Mouse (Mus musculus) CH12.LX (cell line): Measurements from ENCODE around the gene Stx4a. TPM values are rescaled to one million over a fixed set of nuclear protein-coding genes. Genes with fewer than 3 reads are reported as not detected.
A peak's percentile ranks its signal among the peaks of the same experiment; 100 is the strongest.

Source experiments
- DNase-seq: peaks from one replicate; pipeline ENCODE4 v3.0.0-alpha.2; 2013; ENCODE audit errors: extremely low read depth
- H3K27ac ChIP-seq: 2 replicates; pipeline ENCODE4 v1.5.1; 2012; ENCODE audit warnings: low read depth, mild to moderate bottlenecking, control low read depth, moderate library complexity; ENCODE audit not compliant: insufficient read depth
- H3K27me3 ChIP-seq: replicated peaks from 2 replicates; pipeline ENCODE3; 2012; ENCODE audit warnings: inconsistent platforms
- H3K36me3 ChIP-seq, 2 experiments: replicated peaks in 1 of 2; 2 replicates each; pipeline versions ENCODE3 to v1.6.1; 2012; ENCODE audit warnings: inconsistent platforms in 1 of 2, low read length in 1 of 2, mild to moderate bottlenecking in 1 of 2, mixed read lengths in 1 of 2, moderate library complexity in 1 of 2; ENCODE audit not compliant: control insufficient read depth in 1 of 2, insufficient read depth in 1 of 2
- H3K4me1 ChIP-seq, 2 experiments: 2 replicates each; pipeline ENCODE4 v1.6.1; 2012; ENCODE audit warnings: inconsistent platforms in 1 of 2, moderate library complexity in 1 of 2; ENCODE audit not compliant: insufficient read depth in 2 of 2, control insufficient read depth in 1 of 2
- H3K4me2 ChIP-seq: 2 replicates; pipeline ENCODE4 v1.6.1; 2012; ENCODE audit warnings: low read depth, mild to moderate bottlenecking, control low read depth; ENCODE audit not compliant: poor library complexity, insufficient read depth, severe bottlenecking
- H3K4me3 ChIP-seq, 3 experiments: fragments of 150-350 bp in 1 of 3; sonication (generic) in 1 of 3; replicated peaks in 1 of 3; 2 replicates each; pipeline versions ENCODE3 to v1.5.1; 2011 to 2012; ENCODE audit warnings: low read depth in 2 of 3, low read length in 2 of 3, mild to moderate bottlenecking in 2 of 3, moderate library complexity in 2 of 3, control low read depth in 1 of 3, improper control_type of control experiment in 1 of 3, inconsistent platforms in 1 of 3, mixed read lengths in 1 of 3; ENCODE audit not compliant: poor library complexity in 1 of 3
- H3K79me2 ChIP-seq: replicated peaks from 2 replicates; pipeline ENCODE4 v1.6.1; 2012; ENCODE audit warnings: mild to moderate bottlenecking, moderate library complexity; ENCODE audit not compliant: control insufficient read depth, poor library complexity, insufficient read depth, severe bottlenecking; ENCODE audit errors: extremely low read depth
- H3K9ac ChIP-seq: 2 replicates; pipeline ENCODE4 v1.6.1; 2012; ENCODE audit warnings: low read depth, mild to moderate bottlenecking, control low read depth, moderate library complexity; ENCODE audit not compliant: insufficient read depth
- H3K9me3 ChIP-seq: replicated peaks from 2 replicates; pipeline ENCODE3; 2012; ENCODE audit warnings: low read length, inconsistent platforms, mixed read lengths
- BHLHE40 ChIP-seq: IDR thresholded peaks from 2 replicates; pipeline ENCODE4 v1.6.1; 2011; ENCODE audit warnings: mild to moderate bottlenecking, low read depth, low read length, improper control_type of control experiment
- CHD1 ChIP-seq: IDR thresholded peaks from 2 replicates; pipeline ENCODE4 v1.6.1; 2012; ENCODE audit warnings: low read depth, low read length, improper control_type of control experiment, inconsistent platforms
- CHD2 ChIP-seq: IDR thresholded peaks from 2 replicates; pipeline ENCODE4 v1.6.1; 2011; ENCODE audit warnings: low read length, improper control_type of control experiment
- CTCF ChIP-seq, 2 experiments: IDR thresholded peaks in 1 of 2; conservative IDR thresholded peaks in 1 of 2; 2 replicates each; pipeline ENCODE4 v1.5.1; 2011 to 2012; ENCODE audit warnings: low read depth in 2 of 2, low read length in 2 of 2, improper control_type of control experiment in 1 of 2, inconsistent platforms in 1 of 2, mild to moderate bottlenecking in 1 of 2, moderate library complexity in 1 of 2
- E2F4 ChIP-seq: IDR thresholded peaks from 2 replicates; pipeline ENCODE4 v1.6.1; 2011; ENCODE audit warnings: low read depth, low read length, improper control_type of control experiment; ENCODE audit not compliant: insufficient replicate concordance
- EP300 ChIP-seq: IDR thresholded peaks from 2 replicates; pipeline ENCODE4 v1.6.1; 2011; ENCODE audit warnings: low read length, improper control_type of control experiment
- ETS1 ChIP-seq: conservative IDR thresholded peaks from 2 replicates; pipeline ENCODE4 v1.6.1; 2012; ENCODE audit warnings: low read depth, mild to moderate bottlenecking, inconsistent platforms, low read length, improper control_type of control experiment, moderate library complexity
- GABPA ChIP-seq: IDR thresholded peaks from 2 replicates; pipeline ENCODE4 v1.6.1; 2012; ENCODE audit warnings: low read depth, low read length, improper control_type of control experiment, inconsistent platforms; ENCODE audit not compliant: insufficient replicate concordance
- HCFC1 ChIP-seq: IDR thresholded peaks from 2 replicates; pipeline ENCODE4 v1.6.1; 2012; ENCODE audit warnings: low read depth, mild to moderate bottlenecking, inconsistent platforms, low read length, improper control_type of control experiment
- IRF4 ChIP-seq: IDR thresholded peaks from 2 replicates; pipeline ENCODE4 v1.6.1; 2014; ENCODE audit warnings: low read depth, mild to moderate bottlenecking, inconsistent platforms, low read length, improper control_type of control experiment
- JUN ChIP-seq: IDR thresholded peaks from 2 replicates; pipeline ENCODE4 v1.6.1; 2011; ENCODE audit warnings: low read depth, mild to moderate bottlenecking, low read length, improper control_type of control experiment, moderate library complexity; ENCODE audit not compliant: insufficient read depth
- KAT2A ChIP-seq: IDR thresholded peaks from 2 replicates; pipeline ENCODE4 v1.6.1; 2012; ENCODE audit warnings: low read length, improper control_type of control experiment, inconsistent platforms; ENCODE audit not compliant: insufficient replicate concordance
- MAFK ChIP-seq: IDR thresholded peaks from 2 replicates; pipeline ENCODE4 v1.6.1; 2011; ENCODE audit warnings: low read length, improper control_type of control experiment; ENCODE audit not compliant: insufficient replicate concordance
- MAX ChIP-seq: IDR thresholded peaks from 2 replicates; pipeline ENCODE4 v1.6.1; 2011; ENCODE audit warnings: low read length, improper control_type of control experiment
- MAZ ChIP-seq: IDR thresholded peaks from 2 replicates; pipeline ENCODE4 v1.6.1; 2012; ENCODE audit warnings: low read depth, mild to moderate bottlenecking, inconsistent platforms, low read length, improper control_type of control experiment, moderate library complexity
- MEF2A ChIP-seq: IDR thresholded peaks from 2 replicates; pipeline ENCODE4 v1.6.1; 2014; ENCODE audit warnings: low read depth, mild to moderate bottlenecking, inconsistent platforms, low read length, improper control_type of control experiment, borderline replicate concordance
- MXI1 ChIP-seq: IDR thresholded peaks from 2 replicates; pipeline ENCODE4 v1.6.1; 2011; ENCODE audit warnings: mild to moderate bottlenecking, low read depth, low read length, improper control_type of control experiment
- MYC ChIP-seq: IDR thresholded peaks from 2 replicates; pipeline ENCODE4 v1.6.1; 2011; ENCODE audit warnings: low read depth, mild to moderate bottlenecking, improper control_type of control experiment, low read length
- NELFE ChIP-seq: IDR thresholded peaks from 2 replicates; pipeline ENCODE4 v1.6.1; 2011; ENCODE audit warnings: low read depth, low read length, improper control_type of control experiment
- NRF1 ChIP-seq: IDR thresholded peaks from 2 replicates; pipeline ENCODE4 v1.6.1; 2014; ENCODE audit warnings: low read depth, mild to moderate bottlenecking, inconsistent platforms, low read length, improper control_type of control experiment, moderate library complexity
- PAX5 ChIP-seq: IDR thresholded peaks from 2 replicates; pipeline ENCODE4 v1.6.1; 2012; ENCODE audit warnings: low read length, inconsistent platforms, mixed read lengths
- POLR2A ChIP-seq: IDR thresholded peaks from 2 replicates; pipeline ENCODE4 v1.6.1; 2011; ENCODE audit warnings: low read depth, mild to moderate bottlenecking, improper control_type of control experiment, low read length
- POLR2AphosphoS2 ChIP-seq: IDR thresholded peaks from 2 replicates; pipeline ENCODE4 v1.6.1; 2011; ENCODE audit warnings: low read depth, low read length, improper control_type of control experiment
- RAD21 ChIP-seq: IDR thresholded peaks from 2 replicates; pipeline ENCODE4 v1.6.1; 2011; ENCODE audit warnings: low read depth, mild to moderate bottlenecking, low read length, improper control_type of control experiment, moderate library complexity
- RCOR1 ChIP-seq: conservative IDR thresholded peaks from 2 replicates; pipeline ENCODE4 v1.6.1; 2012; ENCODE audit warnings: low read depth, mild to moderate bottlenecking, inconsistent platforms, low read length, improper control_type of control experiment
- SMC3 ChIP-seq: IDR thresholded peaks from 2 replicates; pipeline ENCODE4 v1.6.1; 2011; ENCODE audit warnings: low read depth, low read length, improper control_type of control experiment
- TBP ChIP-seq: conservative IDR thresholded peaks from 2 replicates; pipeline ENCODE4 v1.6.1; 2011; ENCODE audit warnings: low read depth, low read length, improper control_type of control experiment
- USF1 ChIP-seq: IDR thresholded peaks from 2 replicates; pipeline ENCODE4 v1.6.1; 2014; ENCODE audit warnings: low read depth, mild to moderate bottlenecking, inconsistent platforms, low read length, improper control_type of control experiment
- ZC3H11A ChIP-seq: IDR thresholded peaks from 2 replicates; pipeline ENCODE4 v1.6.1; 2012; ENCODE audit warnings: low read depth, mild to moderate bottlenecking, inconsistent platforms, low read length, improper control_type of control experiment
- ZKSCAN1 ChIP-seq: IDR thresholded peaks from 2 replicates; pipeline ENCODE4 v1.6.1; 2012; ENCODE audit warnings: low read depth, inconsistent platforms, low read length, improper control_type of control experiment, borderline replicate concordance
- ZMIZ1 ChIP-seq: IDR thresholded peaks from 2 replicates; pipeline ENCODE4 v1.6.1; 2012; ENCODE audit warnings: low read depth, mild to moderate bottlenecking, inconsistent platforms, low read length, improper control_type of control experiment
- ZNF384 ChIP-seq: IDR thresholded peaks from 2 replicates; pipeline ENCODE4 v1.6.1; 2012; ENCODE audit warnings: low read depth, low read length, improper control_type of control experiment, inconsistent platforms
- dilution Hi-C: fragments of 300-500 bp; cut with MboI; formaldehyde crosslinking; loops from 2 replicates; pipeline ENCODE4 v1.14.3; 2020; ENCODE audit warnings: low sequenced_read_pairs; ENCODE audit not compliant: extremely low pct_unique_long_range_greater_than_20kb, extremely low pct_ligation_motif_present
- in situ Hi-C: fragments of 300-500 bp; cut with MboI; formaldehyde crosslinking; loops from 3 replicates; pipeline ENCODE4 v1.14.3; 2019; ENCODE audit warnings: low sequenced_read_pairs, low pct_ligation_motif_present, low pct_unique_long_range_greater_than_20kb, mixed read lengths
- polyA plus RNA-seq: library from polyadenylated mRNA; unstranded; fragments of >175 nt; gene quantifications from 2 replicates; pipeline ENCODE4 v1.2.1, GENCODE M21; 2012; ENCODE audit warnings: low read depth; ENCODE audit not compliant: insufficient read length
- total RNA-seq, 2 experiments: library from RNA; depleted of rRNA; stranded (reverse); fragments of 300-350 nt in 1 of 2; fragments of >200 nt in 1 of 2; gene quantifications; 2 replicates each; pipeline ENCODE4 v1.2.3; 2012 to 2014

The Stx4a gene
- total and polyA plus RNA-seq, 3 experiments: 16.5 to 50.5 (median 25.4) TPM

DNA sequence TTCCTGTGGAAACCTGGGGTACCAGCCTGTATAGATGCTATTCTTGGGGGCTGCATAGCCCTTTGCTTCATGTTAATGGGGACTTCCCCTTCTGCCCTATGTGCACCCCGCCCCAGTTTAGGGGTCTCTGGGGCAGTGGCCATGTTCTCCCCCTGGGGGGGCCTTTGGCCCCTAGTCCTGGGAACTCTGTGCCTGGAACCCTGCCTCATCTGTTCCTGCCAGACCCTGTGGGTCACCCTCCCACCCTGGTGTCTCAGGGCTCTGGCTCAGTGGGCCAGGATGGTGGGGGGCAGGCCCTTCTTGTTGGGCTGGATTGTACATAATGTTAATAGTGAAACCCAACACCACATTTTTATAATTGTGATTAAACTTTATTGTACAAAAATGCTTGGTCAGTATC lies 24.4 kb upstream of the Stx4a start:
- Histone ChIP-seq H3K9me3 (no peaks in the 10 kb centered on the region), H3K9ac (no peak overlapping the region), H3K4me2 (no peak overlapping the region), H3K79me2 (no peaks in the 10 kb centered on the region), H3K27me3 (no peaks in the 10 kb centered on the region), H3K4me3 (no peak overlapping the region), H3K27ac (no peak overlapping the region), H3K36me3 (peaks cover 67 to 96% of the 10 kb centered on the region in 2 experiments), H3K4me1 (peaks cover 0 to 20% of the 10 kb centered on the region in 2 experiments; a peak in 2 of 4 replicates)
- no peak for DNase-seq
- in situ Hi-C loops: loop anchor here (25.0 kb wide), 1 partner anchor 812 kb away; the partner anchor contains the start of genes Cdipt and Cdiptos
- no peak for TF ChIP-seq MEF2A
- dilution Hi-C loops: no loop called here

DNA sequence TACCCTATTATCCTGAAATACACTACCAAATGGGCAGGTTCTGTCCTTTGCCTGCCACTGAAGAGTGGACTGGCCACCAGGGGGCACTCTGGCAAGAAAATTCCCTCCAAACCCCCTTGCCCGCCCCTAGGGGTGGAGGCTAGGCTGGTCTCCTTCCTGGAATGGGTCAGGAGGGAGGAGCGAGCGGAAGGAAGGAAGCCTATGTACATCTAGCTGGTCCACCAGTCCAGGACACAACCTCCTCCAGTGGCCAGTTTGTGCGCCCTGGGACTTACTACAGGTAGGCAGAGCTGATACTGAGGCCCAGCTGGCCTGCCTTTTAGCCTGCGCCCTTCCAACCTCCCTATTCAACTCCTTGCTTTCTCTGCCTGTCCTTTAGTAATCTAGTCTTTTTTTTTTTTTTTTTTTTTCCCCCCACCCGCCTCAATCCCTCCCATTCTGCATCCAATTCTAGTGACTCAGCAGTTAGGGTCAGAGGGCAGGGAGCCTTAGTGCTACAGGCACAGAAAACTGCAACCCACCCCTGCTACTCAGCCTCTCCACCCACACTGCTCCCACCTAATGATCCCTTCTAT lies 23.6 kb upstream of the Stx4a start, which contains the start of gene Hsd3b7:
TSS of gene Hsd3b7 (plus strand) at position 170 of the 575 bp plus-strand sequence.
- DNase-seq: peak; percentile 78
- H3K9me3 ChIP-seq: no peaks in the 10 kb centered on the region
- dilution Hi-C loops: no loop called here
- peaks cover 59 to 88% of the 10 kb centered on the region in 2 experiments for H3K36me3 ChIP-seq
- H3K9ac ChIP-seq: no peak within 1 kb of the TSS
- H3K4me1 ChIP-seq: peaks cover 0 to 20% of the 10 kb centered on the region in 2 experiments; a peak in 2 of 4 replicates
- no peaks in the 10 kb centered on the region for H3K27me3 ChIP-seq
- no peak within 1 kb of the TSS for H3K4me2 ChIP-seq
- in situ Hi-C loops: no loop called here
- no peak within 1 kb of the TSS for H3K27ac ChIP-seq
- peak within 1 kb of the TSS in 1 of 3 experiments; percentile 47 for H3K4me3 ChIP-seq
- no peaks in the 10 kb centered on the region for H3K79me2 ChIP-seq
- no peak for TF ChIP-seq ZNF384
- TF ChIP-seq SMC3: peak; percentile 86
- TF ChIP-seq BHLHE40: no peak
- TF ChIP-seq GABPA: no peak
- no peak for TF ChIP-seq MAFK
- TF ChIP-seq ZKSCAN1: no peak
- TF ChIP-seq MAZ: peak; percentile 82
- TF ChIP-seq MYC: no peak
- TF ChIP-seq MAX: no peak
- no peak for TF ChIP-seq POLR2AphosphoS2
- peak; percentile 38 to 91; a peak in 3 of 4 replicates for TF ChIP-seq CTCF (conservative IDR thresholded peaks at IDR 0.05 in 1 of 2, IDR thresholded peaks at IDR 0.05 in 1 of 2; ENCODE audit: low read depth in 2 of 2, low read length in 2 of 2)
- no peak for TF ChIP-seq PAX5
- TF ChIP-seq POLR2A: no peak
- TF ChIP-seq CHD1: no peak
- TF ChIP-seq JUN: no peak
- TF ChIP-seq E2F4: no peak
- TF ChIP-seq HCFC1: peak; percentile 39; the same call in 1 of the 2 replicates
- 0 out of 2 replicates have a peak, but pooled peaks have one; percentile 1 for TF ChIP-seq ZC3H11A
- no peak for TF ChIP-seq EP300
- TF ChIP-seq IRF4: no peak; the same call in 1 of the 2 replicates
- TF ChIP-seq MEF2A: no peak
- TF ChIP-seq RAD21: peak; percentile 60
- TF ChIP-seq KAT2A: no peak
- no peak for TF ChIP-seq ETS1
- peak; percentile 26; the same call in 1 of the 2 replicates for TF ChIP-seq NELFE
- TF ChIP-seq NRF1: no peak
- no peak for TF ChIP-seq ZMIZ1
- TF ChIP-seq USF1: no peak
- no peak for TF ChIP-seq TBP
- TF ChIP-seq CHD2: no peak
- no peak for TF ChIP-seq MXI1
- TF ChIP-seq RCOR1: no peak
